Mouse (Mus musculus): ENCODE data around the gene Fcna.

GRCm38 (mm10) chr2:25620852-25621228, 7.0 kb downstream of the Fcna start:
- TF ChIP-seq CTCF (IDR thresholded peaks at IDR 0.05; ENCODE audit: insufficient read depth, low read length) (no peak), POLR2A (IDR thresholded peaks at IDR 0.05; ENCODE audit: borderline replicate concordance, extremely low read depth, low read depth, low read length) (no peak)

Measured in lung, adult 2 months (tissue).